In genomic region chr2:178208186-178208600, GRCm38 (mm10) we compare ENCODE assay signal across 19 mouse cellular contexts.
A peak's percentile ranks its signal among the peaks of the same experiment; 100 is the strongest.
DNase-seq lines count a peak whose midpoint lies in the region; ATAC-seq and TF ChIP-seq lines count a peak whose summit lies in the region.
"Had no signal": no experiment of that assay in that cellular context is flagged by ENCODE, and none has a peak within 500 bp of the region (broad histone marks: within the 10 kb centered on the region; RNA-seq: fewer than 3 reads in every experiment).

No protein-coding gene starts in this region.

- H3K9me3 ChIP-seq in heart, embryonic 16.5 days (replicated peaks; ENCODE audit: control insufficient read depth, low read length): no peaks in the 10 kb centered on the region
- H3K9me3 ChIP-seq in midbrain, postnatal 0 days (ENCODE audit: low read length): no peaks in the 10 kb centered on the region
- H3K9me3 ChIP-seq: embryonic facial prominence, embryonic 12.5 days; hindbrain, embryonic 12.5 days; liver, embryonic 15.5 days had no signal

- no peak overlapping the region for H3K4me2 ChIP-seq in heart, embryonic 16.5 days (ENCODE audit: low read depth, low read length)
- no peak overlapping the region for H3K4me2 ChIP-seq in midbrain, postnatal 0 days (ENCODE audit: low read depth, low read length, poor library complexity, severe bottlenecking)
- H3K4me2 ChIP-seq: embryonic facial prominence, embryonic 12.5 days; hindbrain, embryonic 12.5 days; liver, embryonic 15.5 days had no signal

- peaks cover 13% of the 10 kb centered on the region for H3K4me1 ChIP-seq in heart, embryonic 16.5 days (ENCODE audit: control insufficient read depth, insufficient read depth, low read length)
- no peaks in the 10 kb centered on the region for H3K4me1 ChIP-seq in midbrain, postnatal 0 days (ENCODE audit: insufficient read depth, low read length)
- H3K4me1 ChIP-seq: hindbrain, embryonic 12.5 days; liver, embryonic 15.5 days had no signal

- H3K4me3 ChIP-seq in heart, embryonic 16.5 days (ENCODE audit: low read length): no peak overlapping the region
- H3K4me3 ChIP-seq in midbrain, postnatal 0 days (ENCODE audit: low read depth, low read length): no peak overlapping the region
- H3K4me3 ChIP-seq: embryonic facial prominence, embryonic 12.5 days; hindbrain, embryonic 12.5 days; liver, embryonic 15.5 days had no signal

- no peaks in the 10 kb centered on the region for H3K36me3 ChIP-seq in heart, embryonic 16.5 days (ENCODE audit: control insufficient read depth, insufficient read depth)
- no peaks in the 10 kb centered on the region for H3K36me3 ChIP-seq in midbrain, postnatal 0 days (ENCODE audit: insufficient read depth, low read length)
- H3K36me3 ChIP-seq: embryonic facial prominence, embryonic 12.5 days; hindbrain, embryonic 12.5 days; liver, embryonic 15.5 days had no signal

- no peak for DNase-seq in frontal cortex, postnatal 25 days (ENCODE audit: low spot score in 2 of 2)
- DNase-seq in right cerebral cortex, adult 18-20 months: peak; percentile 60
- DNase-seq in right cerebral cortex, postnatal 10 days (ENCODE audit: low spot score in 2 of 2): no peak
- no peak for DNase-seq in midbrain, postnatal 0 days (ENCODE audit: low spot score)
- no peak for DNase-seq in right cerebral cortex, adult 2 months (ENCODE audit: low spot score in 2 of 2)
- DNase-seq: forebrain, postnatal 0 days; gastrocnemius, postnatal 25 days; kidney, postnatal 4 days; midbrain, embryonic 14.5 days; right cerebral cortex, postnatal 25 days; thymus, postnatal 14 days had no signal

- H3K27ac ChIP-seq in heart, embryonic 16.5 days (ENCODE audit: low read length): peak overlapping the region; percentile 73
- H3K27ac ChIP-seq in midbrain, postnatal 0 days (ENCODE audit: low read depth, low read length): no peak overlapping the region
- H3K27ac ChIP-seq: embryonic facial prominence, embryonic 12.5 days; hindbrain, embryonic 12.5 days; liver, embryonic 15.5 days had no signal

- no peak overlapping the region for H3K9ac ChIP-seq in heart, embryonic 16.5 days (ENCODE audit: low read length)
- H3K9ac ChIP-seq in midbrain, postnatal 0 days (replicated peaks; ENCODE audit: low read length, poor library complexity, severe bottlenecking): no peak overlapping the region
- H3K9ac ChIP-seq: embryonic facial prominence, embryonic 12.5 days; forebrain, postnatal 0 days; hindbrain, embryonic 12.5 days; liver, embryonic 15.5 days had no signal

- TF ChIP-seq CTCF in midbrain, postnatal 0 days (IDR thresholded peaks at IDR 0.05): no peak

- H3K27me3 ChIP-seq in heart, embryonic 16.5 days (ENCODE audit: control insufficient read depth, insufficient read depth, low read length): no peaks in the 10 kb centered on the region
- no peaks in the 10 kb centered on the region for H3K27me3 ChIP-seq in midbrain, postnatal 0 days (ENCODE audit: insufficient read depth, low read length)
- H3K27me3 ChIP-seq: embryonic facial prominence, embryonic 12.5 days; hindbrain, embryonic 12.5 days; liver, embryonic 15.5 days had no signal

- 38% methylated on average over 5 of the region's 5 CpGs for WGBS in heart, embryonic 16.5 days
- WGBS in midbrain, postnatal 0 days: 75% methylated on average over 5 of the region's 5 CpGs

- ATAC-seq in frontal cortex, adult (ENCODE audit: low TSS enrichment): peak; percentile 59
- peak; percentile 76 for ATAC-seq in heart, embryonic 16.5 days (replicated peaks; ENCODE audit: extremely low read depth, insufficient read depth, low FRiP score)
- no peak for ATAC-seq in midbrain, postnatal 0 days (ENCODE audit: low FRiP score)
- ATAC-seq in monocyte, adult 5-6 weeks (replicated peaks; ENCODE audit: insufficient number of reproducible peaks, low FRiP score, low TSS enrichment, poor library complexity, severe bottlenecking): no peak
- ATAC-seq: inflammation-experienced regulatory T-cells, adult 6 months; lung, postnatal 0 days had no signal

Comparison
In these comparisons a context has a peak if more than half of its experiments do, and no peak if none do; other contexts are left out.
1. ATAC-seq: peak in frontal cortex, adult (single experiment) and heart, embryonic 16.5 days (single experiment); none in midbrain, postnatal 0 days (single experiment) and monocyte, adult 5-6 weeks (single experiment).